Mouse (Mus musculus) splenic B cell, adult 2 months (primary cell): ENCODE data around the gene Svop.

Source experiments
- DNase-seq: peaks from one replicate; pipeline ENCODE4 v3.0.0-alpha.2; 2011; ENCODE audit warnings: low read depth, low spot score
- H3K27me3 ChIP-seq: 2 replicates; pipeline ENCODE4 v1.6.1; 2012; ENCODE audit warnings: mild to moderate bottlenecking, low read length, moderate library complexity, mixed read lengths; ENCODE audit not compliant: control insufficient read depth, poor library complexity, insufficient read depth, severe bottlenecking
- H3K36me3 ChIP-seq: 2 replicates; pipeline ENCODE4 v1.6.1; 2012; ENCODE audit warnings: mild to moderate bottlenecking, low read length, moderate library complexity, mixed read lengths; ENCODE audit not compliant: control insufficient read depth, poor library complexity, insufficient read depth, severe bottlenecking

Gene Svop

DNA sequence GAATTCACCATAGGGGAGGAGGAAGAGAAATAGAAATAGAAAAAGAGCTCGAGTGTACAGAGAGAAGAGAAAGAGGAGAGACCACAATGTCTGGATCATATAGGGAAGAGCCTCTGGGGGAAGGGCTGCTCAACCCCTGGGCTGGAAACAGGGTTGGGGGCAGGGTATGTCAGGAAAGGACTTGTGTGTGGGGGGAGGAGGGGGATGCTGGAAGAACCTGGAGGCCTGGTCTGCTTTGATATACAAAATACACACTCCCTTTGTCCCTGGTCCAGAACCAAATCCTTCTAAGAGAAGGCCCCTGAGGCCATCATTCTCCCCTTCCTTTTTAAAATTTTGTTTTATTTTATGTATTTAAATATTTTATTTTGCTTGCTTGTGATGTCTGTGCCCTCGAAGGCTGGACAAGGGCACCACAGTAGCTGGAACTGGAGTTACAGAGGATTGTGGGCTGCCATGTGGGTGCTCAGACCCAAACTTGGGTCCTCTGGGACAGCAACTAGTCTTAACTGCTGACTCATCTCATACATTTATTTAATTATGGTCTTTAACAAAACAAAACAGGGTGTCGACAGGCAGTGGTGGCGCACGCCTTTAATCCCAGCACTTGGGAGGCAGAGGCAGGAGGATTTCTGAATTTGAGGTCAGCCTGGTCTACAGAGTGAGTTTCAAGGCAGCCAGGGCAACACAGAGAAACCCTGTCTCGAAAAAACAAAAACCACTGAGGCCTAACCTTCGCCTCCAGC lies 35.3 kb upstream of the Svop start:
- Histone ChIP-seq H3K36me3 (peaks cover 2% of the 10 kb centered on the region; the same call in 1 of the 2 replicates), H3K27me3 (no peaks in the 10 kb centered on the region)
- no peak for DNase-seq

- H3K27me3 ChIP-seq: no peaks in the 10 kb centered on the region
- no peak for DNase-seq
These were observed 34.6 kb upstream of the Svop start for GRCm38 (mm10) chr5:114126008-114126407.

GRCm38 (mm10) chr5:114119806-114120205 lies 28.4 kb upstream of the Svop start:
- Histone ChIP-seq H3K36me3 (peaks cover 5% of the 10 kb centered on the region; the same call in 1 of the 2 replicates), H3K27me3 (no peaks in the 10 kb centered on the region)
- no peak for DNase-seq

More at GRCm38 (mm10) chr5:114126008-114126407, 34.6 kb upstream of the Svop start:
- H3K36me3 ChIP-seq: peaks cover 2% of the 10 kb centered on the region; the same call in 1 of the 2 replicates

- peaks cover 2% of the 10 kb centered on the region; the same call in 1 of the 2 replicates for H3K36me3 ChIP-seq
- no peaks in the 10 kb centered on the region for H3K27me3 ChIP-seq
- no peak for DNase-seq
These were observed 25.2 kb upstream of the Svop start for GRCm38 (mm10) chr5:114116586-114116985.

DNA sequence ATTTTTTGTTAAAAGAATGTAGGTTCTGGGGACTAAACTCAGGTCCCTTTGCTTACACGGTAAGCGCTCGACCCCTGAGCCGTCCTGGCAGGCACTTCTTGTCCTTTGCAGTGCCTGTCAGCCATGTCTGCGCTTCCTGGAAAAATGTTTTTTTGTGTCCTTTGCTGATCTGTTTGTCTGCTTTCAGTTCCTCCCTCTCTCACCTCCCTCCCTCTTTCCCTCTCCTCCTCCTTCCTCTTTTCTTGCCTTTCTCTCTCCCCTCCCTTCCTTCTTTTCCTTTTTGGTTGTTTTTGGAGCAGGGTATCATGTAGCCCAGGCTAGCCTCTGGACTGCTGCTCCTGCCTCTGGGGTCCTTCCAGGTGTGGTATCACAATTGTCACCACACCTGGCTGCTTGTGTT lies 23.7 kb upstream of the Svop start:
- DNase-seq: peak; percentile 23
- H3K36me3 ChIP-seq: peaks cover 2% of the 10 kb centered on the region; the same call in 1 of the 2 replicates
- no peaks in the 10 kb centered on the region for H3K27me3 ChIP-seq

- DNase-seq: peak; percentile 28
- Histone ChIP-seq H3K27me3 (no peaks in the 10 kb centered on the region), H3K36me3 (peaks cover 2% of the 10 kb centered on the region)
These were observed 22.0 kb upstream of the Svop start for GRCm38 (mm10) chr5:114113334-114113733.

GRCm38 (mm10) chr5:114106391-114106935 lies 15.1 kb upstream of the Svop start:
- Histone ChIP-seq H3K27me3 (no peaks in the 10 kb centered on the region), H3K36me3 (peaks cover 2% of the 10 kb centered on the region)
- no peak for DNase-seq

GRCm38 (mm10) chr5:114102807-114103206 lies 11.4 kb upstream of the Svop start:
- DNase-seq: no peak
- Histone ChIP-seq H3K27me3 (no peaks in the 10 kb centered on the region), H3K36me3 (0 out of 2 replicates have a peak, but pooled peaks cover 2% of the 10 kb centered on the region)

DNA sequence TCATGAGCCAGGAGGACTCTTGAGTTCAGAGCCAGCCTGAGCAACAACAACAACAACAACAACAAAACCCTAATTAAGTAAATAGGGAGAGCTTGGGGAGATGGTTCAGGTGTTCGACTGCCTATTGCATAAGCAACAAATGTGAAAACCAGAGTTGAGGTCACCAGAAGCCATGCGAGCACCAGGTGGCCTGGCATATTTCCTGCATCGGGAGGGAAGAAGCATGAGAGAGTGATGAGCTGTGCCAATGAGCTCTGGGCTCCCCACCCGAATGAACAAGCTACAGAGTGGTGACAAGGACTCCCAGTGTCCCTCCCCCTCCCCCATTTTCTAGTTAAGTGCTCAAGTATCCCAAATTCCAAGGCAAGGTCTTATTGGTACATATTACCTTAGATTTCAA lies 10.5 kb upstream of the Svop start:
- DNase-seq: no peak
- Histone ChIP-seq H3K27me3 (no peaks in the 10 kb centered on the region), H3K36me3 (0 out of 2 replicates have a peak, but pooled peaks cover 2% of the 10 kb centered on the region)

- no peak for DNase-seq
- H3K36me3 ChIP-seq: 0 out of 2 replicates have a peak, but pooled peaks cover 2% of the 10 kb centered on the region
- H3K27me3 ChIP-seq: no peaks in the 10 kb centered on the region
These were observed 9.2 kb upstream of the Svop start for GRCm38 (mm10) chr5:114100390-114101099.

- Histone ChIP-seq H3K27me3 (no peaks in the 10 kb centered on the region), H3K36me3 (0 out of 2 replicates have a peak, but pooled peaks cover 2% of the 10 kb centered on the region)
- DNase-seq: peak; percentile 89
These were observed 8.5 kb upstream of the Svop start for GRCm38 (mm10) chr5:114099709-114100389.

GRCm38 (mm10) chr5:114090421-114091013 lies 853 bp downstream of the Svop start:
- H3K27me3 ChIP-seq: no peaks in the 10 kb centered on the region
- H3K36me3 ChIP-seq: no peaks in the 10 kb centered on the region
- no peak for DNase-seq

GRCm38 (mm10) chr5:114087875-114088480 lies 3.4 kb downstream of the Svop start:
- Histone ChIP-seq H3K27me3 (no peaks in the 10 kb centered on the region), H3K36me3 (no peaks in the 10 kb centered on the region)
- DNase-seq: no peak

DNA sequence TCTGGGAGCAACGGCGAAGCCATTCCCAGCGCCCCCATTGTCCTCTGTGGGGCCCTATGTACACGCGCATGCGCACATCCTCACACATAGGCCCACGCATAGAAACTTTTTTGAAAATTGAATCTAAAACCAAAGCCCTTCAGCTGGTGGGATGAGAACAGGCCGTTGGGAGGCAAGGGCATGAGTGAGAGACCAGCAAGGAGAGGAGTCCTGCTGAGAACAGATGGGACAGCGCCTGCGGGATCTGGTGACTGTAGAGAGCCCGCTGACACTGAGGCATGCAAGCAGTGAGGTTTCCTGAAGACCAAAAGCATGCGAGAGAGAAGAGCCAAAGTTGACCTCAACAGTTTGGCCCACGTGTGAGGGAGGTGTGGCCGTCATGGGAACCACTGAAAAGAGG lies 5.9 kb downstream of the Svop start:
- no peaks in the 10 kb centered on the region; the same call in 1 of the 2 replicates for H3K27me3 ChIP-seq
- H3K36me3 ChIP-seq: no peaks in the 10 kb centered on the region
- DNase-seq: no peak
